Mouse (Mus musculus) G1E (cell line): ENCODE data around the gene Ddx56. TPM values are rescaled to one million over a fixed set of nuclear protein-coding genes. Genes with fewer than 3 reads are reported as not detected.

ENCODE experiments used
- ATAC-seq: 2 replicates; pipeline ENCODE4 v1.8.0; 2016; ENCODE audit warnings: mild to moderate bottlenecking; ENCODE audit not compliant: insufficient number of reproducible peaks, poor library complexity, low FRiP score, severe bottlenecking; ENCODE audit errors: extremely low read depth
- DNase-seq: peaks from one replicate; pipeline ENCODE4 v3.0.0; 2012; ENCODE audit warnings: low spot score
- H3K27me3 ChIP-seq: 2 replicates; pipeline ENCODE4 v1.6.1; 2012; ENCODE audit warnings: mild to moderate bottlenecking, low read length, inconsistent platforms; ENCODE audit not compliant: insufficient read depth
- H3K36me3 ChIP-seq: replicated peaks from 2 replicates; pipeline ENCODE3; 2012; ENCODE audit warnings: mild to moderate bottlenecking, inconsistent platforms
- H3K4me1 ChIP-seq: 2 replicates; pipeline ENCODE4 v1.6.1; 2012; ENCODE audit warnings: low read depth, low read length, inconsistent platforms, mixed read lengths; ENCODE audit not compliant: insufficient read depth
- H3K4me3 ChIP-seq: 2 replicates; pipeline ENCODE4 v1.5.1; 2012; ENCODE audit warnings: low read depth, mild to moderate bottlenecking, inconsistent platforms, low read length, moderate library complexity, mixed read lengths
- H3K9me3 ChIP-seq: replicated peaks from 2 replicates; pipeline ENCODE4 v1.6.1; 2012; ENCODE audit warnings: inconsistent platforms
- CTCF ChIP-seq: IDR thresholded peaks from 2 replicates; pipeline ENCODE4 v1.5.1; 2012; ENCODE audit warnings: low read depth, low read length, inconsistent platforms, mixed read lengths
- GATA1 ChIP-seq: IDR thresholded peaks from 2 replicates; pipeline ENCODE4 v1.6.1; 2012; ENCODE audit warnings: borderline replicate concordance, low read length, inconsistent platforms, mixed read lengths
- GATA2 ChIP-seq: IDR thresholded peaks from 2 replicates; pipeline ENCODE4 v1.6.1; 2012; ENCODE audit warnings: low read depth, low read length, inconsistent platforms, borderline replicate concordance
- POLR2AphosphoS5 ChIP-seq: IDR thresholded peaks from 2 replicates; pipeline ENCODE4 v1.6.1; 2012; ENCODE audit warnings: low read depth, low read length, inconsistent platforms; ENCODE audit not compliant: insufficient replicate concordance
- TAL1 ChIP-seq: conservative IDR thresholded peaks from 2 replicates; pipeline ENCODE4 v1.6.1; 2012; ENCODE audit warnings: low read depth, low read length, inconsistent platforms, mixed read lengths
- polyA plus RNA-seq: library from polyadenylated mRNA; stranded (reverse); fragments of >175 nt; gene quantifications from 2 replicates; pipeline ENCODE4 v1.2.3, GENCODE M21; 2012
- total RNA-seq, 2 experiments: library from RNA; stranded (forward) in 1 of 2; stranded (reverse) in 1 of 2; fragments of 200-1000 nt in 1 of 2; fragments of >200 nt in 1 of 2; fragmentation: Nextera tagmentation in 1 of 2; gene quantifications; 2 replicates each; pipeline ENCODE4 v1.2.3; 2014 to 2017

The Ddx56 gene
- total and polyA plus RNA-seq, 3 experiments, result 20.4 to 42.5 (median 40.6) TPM

GRCm38 (mm10) chr11:6252824-6253223 lies 14.7 kb downstream of the Ddx56 start:
- no peak for DNase-seq
- no peak for TF ChIP-seq GATA1
- no peak for TF ChIP-seq CTCF
- TF ChIP-seq TAL1, result no peak
- TF ChIP-seq POLR2AphosphoS5, result no peak
- TF ChIP-seq GATA2, result no peak
- Histone ChIP-seq H3K4me1 (peaks cover 11% of the 10 kb centered on the region), H3K9me3 (no peaks in the 10 kb centered on the region), H3K4me3 (no peak overlapping the region), H3K27me3 (peaks cover 23% of the 10 kb centered on the region), H3K36me3 (peaks cover 16% of the 10 kb centered on the region)
- no peak for ATAC-seq

- Histone ChIP-seq H3K36me3 (peaks cover 10% of the 10 kb centered on the region), H3K4me1 (peaks cover 8% of the 10 kb centered on the region), H3K27me3 (peaks cover 23% of the 10 kb centered on the region), H3K9me3 (no peaks in the 10 kb centered on the region), H3K4me3 (no peak overlapping the region)
- DNase-seq (no peak), ATAC-seq (no peak)
- TF ChIP-seq CTCF, result no peak
- TF ChIP-seq TAL1, result no peak
- no peak for TF ChIP-seq POLR2AphosphoS5
- no peak for TF ChIP-seq GATA1
- no peak for TF ChIP-seq GATA2
These were observed 15.3 kb downstream of the Ddx56 start for GRCm38 (mm10) chr11:6252248-6252647.

- ATAC-seq, result no peak
- no peak for DNase-seq
These were observed 22.9 kb downstream of the Ddx56 start for GRCm38 (mm10) chr11:6244707-6245106.

GRCm38 (mm10) chr11:6233025-6233424 lies 34.5 kb downstream of the Ddx56 start:
- no peaks in the 10 kb centered on the region for H3K4me1 ChIP-seq
- no peaks in the 10 kb centered on the region for H3K36me3 ChIP-seq
- H3K9me3 ChIP-seq, result peaks cover 11% of the 10 kb centered on the region
- H3K27me3 ChIP-seq, result peaks cover 20% of the 10 kb centered on the region
- TF ChIP-seq GATA1 (no peak), POLR2AphosphoS5 (no peak), GATA2 (no peak), TAL1 (no peak), CTCF (no peak)
- ATAC-seq, result no peak
- DNase-seq, result no peak
- H3K4me3 ChIP-seq, result no peak overlapping the region

More at GRCm38 (mm10) chr11:6244707-6245106, 22.9 kb downstream of the Ddx56 start:
- H3K27me3 ChIP-seq, result peaks cover 6% of the 10 kb centered on the region; the same call in 1 of the 2 replicates
- H3K4me3 ChIP-seq, result no peak overlapping the region
- no peak for TF ChIP-seq GATA2
- TF ChIP-seq TAL1, result no peak
- no peak for TF ChIP-seq GATA1
- no peak for TF ChIP-seq POLR2AphosphoS5
- no peak for TF ChIP-seq CTCF
- H3K9me3 ChIP-seq, result no peaks in the 10 kb centered on the region
- H3K4me1 ChIP-seq, result no peaks in the 10 kb centered on the region
- H3K36me3 ChIP-seq, result no peaks in the 10 kb centered on the region

- Histone ChIP-seq H3K4me1 (no peaks in the 10 kb centered on the region), H3K9me3 (peaks cover 3% of the 10 kb centered on the region), H3K27me3 (peaks cover 41% of the 10 kb centered on the region), H3K4me3 (no peak within 1 kb of the TSS), H3K36me3 (no peaks in the 10 kb centered on the region)
- no peak for ATAC-seq
- no peak for TF ChIP-seq CTCF
- no peak for TF ChIP-seq TAL1
- no peak for TF ChIP-seq GATA1
- no peak for TF ChIP-seq GATA2
- no peak for TF ChIP-seq POLR2AphosphoS5
- DNase-seq, result no peak
These were observed 37.6 kb downstream of the Ddx56 start, which contains the start of gene Npc1l1 for GRCm38 (mm10) chr11:6230012-6230411. Npc1l1 (minus strand) TSS chr11:6230143.

GRCm38 (mm10) chr11:6224541-6225229 lies 42.9 kb downstream of the Ddx56 start:
- no peaks in the 10 kb centered on the region for H3K4me1 ChIP-seq
- TF ChIP-seq TAL1, result no peak
- no peak for TF ChIP-seq GATA1
- no peak for TF ChIP-seq POLR2AphosphoS5
- no peak for TF ChIP-seq CTCF
- no peak for TF ChIP-seq GATA2
- H3K27me3 ChIP-seq, result peaks cover 49% of the 10 kb centered on the region
- H3K36me3 ChIP-seq, result no peaks in the 10 kb centered on the region
- H3K4me3 ChIP-seq, result no peak overlapping the region
- ATAC-seq (no peak), DNase-seq (no peak)
- H3K9me3 ChIP-seq, result no peaks in the 10 kb centered on the region
